Mouse (Mus musculus) testis, adult 2 months (tissue): Measurements from ENCODE around the gene Olfr1199. TPM values are rescaled to one million over a fixed set of nuclear protein-coding genes. Genes with fewer than 3 reads are reported as not detected.

Experiments used
- H3K27ac ChIP-seq: fragments of 200-500 bp; 2 replicates; pipeline ENCODE4 v1.5.1; 2012; ENCODE audit warnings: low read depth, low read length; ENCODE audit not compliant: control insufficient read depth, insufficient read depth
- H3K27me3 ChIP-seq: fragments of 200-500 bp; 2 replicates; pipeline ENCODE4 v1.6.1; 2012; ENCODE audit warnings: mild to moderate bottlenecking, low read length, moderate library complexity; ENCODE audit not compliant: control insufficient read depth, insufficient read depth
- H3K36me3 ChIP-seq: fragments of 200-500 bp; 2 replicates; pipeline ENCODE4 v1.6.1; 2012; ENCODE audit warnings: mild to moderate bottlenecking, low read length; ENCODE audit not compliant: control insufficient read depth, insufficient read depth
- H3K4me1 ChIP-seq: fragments of 200-500 bp; 2 replicates; pipeline ENCODE4 v1.6.1; 2012; ENCODE audit warnings: low read length; ENCODE audit not compliant: control insufficient read depth, insufficient read depth
- H3K4me3 ChIP-seq: fragments of 200-500 bp; 2 replicates; pipeline ENCODE4 v1.5.1; 2012; ENCODE audit warnings: low read depth, mild to moderate bottlenecking, low read length, moderate library complexity, mixed read lengths; ENCODE audit not compliant: control insufficient read depth
- CTCF ChIP-seq: fragments of 200-500 bp; IDR thresholded peaks from 2 replicates; pipeline ENCODE4 v1.5.1; 2012; ENCODE audit warnings: low read depth, mild to moderate bottlenecking, inconsistent platforms, low read length, moderate library complexity; ENCODE audit not compliant: control insufficient read depth, insufficient read depth, insufficient replicate concordance
- POLR2A ChIP-seq: fragments of 200-500 bp; IDR thresholded peaks from 2 replicates; pipeline ENCODE4 v1.6.1; 2012; ENCODE audit warnings: low read depth, mild to moderate bottlenecking, inconsistent platforms, low read length, moderate library complexity; ENCODE audit not compliant: control insufficient read depth
- polyA plus RNA-seq: library from polyadenylated mRNA; depleted of rRNA; stranded (reverse); fragments of >200 nt; gene quantifications from 2 replicates; pipeline ENCODE4 v1.2.3, GENCODE M21; 2012; rRNA removed

The Olfr1199 gene
- polyA plus RNA-seq, result not detected in 2 replicates

DNA sequence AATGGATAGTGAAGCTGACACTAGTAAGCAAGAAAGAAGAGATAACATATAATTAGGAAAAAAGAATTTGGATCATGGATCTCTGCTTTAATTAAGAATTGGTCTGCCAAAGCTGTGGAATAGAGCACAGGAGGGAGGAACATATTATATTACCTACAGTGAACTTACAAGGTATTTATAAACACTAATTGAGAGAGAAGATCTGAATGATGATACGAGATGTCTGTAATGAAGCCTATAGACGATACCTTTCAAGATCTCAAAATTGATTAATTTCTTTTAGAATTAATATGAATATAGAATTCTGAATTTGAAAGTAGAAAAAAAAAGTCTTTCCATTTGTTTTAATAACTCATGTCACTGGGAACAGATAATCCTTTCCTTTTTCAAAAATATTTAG, at the start of gene Olfr1199:
Gene Olfr1199, minus strand, starts transcription at position 101 of the 400 bp plus-strand sequence.
- H3K4me1 ChIP-seq, result no peaks in the 10 kb centered on the region
- TF ChIP-seq CTCF, result no peak
- TF ChIP-seq POLR2A, result no peak

DNA sequence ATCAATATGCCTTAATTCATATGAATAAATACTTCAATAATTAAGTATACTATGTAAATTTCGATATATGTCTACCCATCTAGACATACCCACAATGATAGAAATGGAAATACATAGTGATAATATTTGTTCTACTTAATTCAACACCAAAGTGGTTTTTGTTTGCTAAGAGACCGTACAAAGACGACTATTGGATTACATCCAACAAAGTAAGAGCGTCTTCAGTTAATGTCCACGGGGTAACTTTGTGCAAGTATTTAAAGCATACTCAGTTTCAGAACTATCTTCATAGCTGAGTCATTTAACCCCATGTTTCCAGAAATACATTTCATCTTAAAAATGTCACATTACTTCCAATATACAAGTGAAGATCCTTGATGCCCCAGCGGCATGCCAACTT, 32.5 kb upstream of the Olfr1199 start, which contains the start of gene Olfr1201:
Gene Olfr1201, plus strand, starts transcription at position 301 of the 400 bp plus-strand sequence.
- Histone ChIP-seq H3K36me3 (no peaks in the 10 kb centered on the region), H3K4me3 (no peak within 1 kb of the TSS), H3K27me3 (no peaks in the 10 kb centered on the region), H3K4me1 (no peaks in the 10 kb centered on the region), H3K27ac (no peak within 1 kb of the TSS)
- TF ChIP-seq POLR2A (no peak), CTCF (no peak)

More for the DNA sequence above, at the start of gene Olfr1199:
- Histone ChIP-seq H3K4me3 (no peak within 1 kb of the TSS), H3K27me3 (no peaks in the 10 kb centered on the region), H3K36me3 (no peaks in the 10 kb centered on the region), H3K27ac (no peak within 1 kb of the TSS)

DNA sequence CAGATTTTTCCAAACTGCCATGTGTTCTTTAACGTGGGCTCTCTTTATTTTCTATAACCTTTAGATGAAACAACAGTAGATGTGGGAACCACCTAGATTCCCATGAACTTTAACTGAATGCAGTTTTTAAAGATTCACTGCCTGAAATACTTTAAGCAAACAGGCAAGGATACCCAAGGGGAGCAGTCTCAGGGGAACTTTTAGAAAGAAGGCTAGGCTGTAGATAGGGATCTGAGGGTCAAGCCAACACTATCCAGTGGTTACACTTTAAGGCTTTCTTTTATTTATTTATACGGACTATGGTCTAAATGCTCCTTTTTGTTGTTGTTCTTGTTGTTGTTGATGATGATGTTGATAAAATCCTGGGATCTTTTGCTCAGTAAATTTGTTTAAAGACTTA, 10.1 kb upstream of the Olfr1199 start, which contains the start of gene Olfr1200:
Gene Olfr1200, minus strand, starts transcription at position 101 of the 400 bp plus-strand sequence.
- H3K27me3 ChIP-seq, result no peaks in the 10 kb centered on the region
- H3K4me3 ChIP-seq, result no peak within 1 kb of the TSS
- H3K4me1 ChIP-seq, result no peaks in the 10 kb centered on the region
- no peak within 1 kb of the TSS for H3K27ac ChIP-seq
- H3K36me3 ChIP-seq, result no peaks in the 10 kb centered on the region
- TF ChIP-seq CTCF (no peak), POLR2A (no peak)

DNA sequence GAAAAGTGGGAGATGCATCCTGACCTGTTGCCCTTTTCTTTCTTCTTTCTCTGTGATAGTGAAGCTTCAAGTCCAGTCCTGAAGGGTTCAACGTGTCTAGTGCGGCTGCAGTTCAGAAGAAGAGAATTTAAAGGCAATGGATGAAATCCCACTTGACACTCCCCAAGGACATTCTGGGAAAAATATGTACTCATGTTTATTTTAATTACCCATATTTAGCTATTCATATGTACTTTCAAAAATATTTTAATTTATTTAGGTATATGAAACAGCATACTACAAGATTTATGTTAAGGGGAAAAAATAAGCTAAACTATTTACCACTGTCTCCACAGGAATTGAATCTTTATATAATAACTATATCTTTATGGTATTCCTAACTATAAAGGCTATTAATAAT, 9.0 kb downstream of the Olfr1199 start, which contains the start of gene Olfr1198:
Gene Olfr1198, minus strand, starts transcription at position 101 of the 400 bp plus-strand sequence.
- TF ChIP-seq CTCF, result no peak
- TF ChIP-seq POLR2A, result no peak
- no peak within 1 kb of the TSS for H3K27ac ChIP-seq
- H3K36me3 ChIP-seq, result no peaks in the 10 kb centered on the region
- no peak within 1 kb of the TSS for H3K4me3 ChIP-seq
- no peaks in the 10 kb centered on the region for H3K4me1 ChIP-seq
- no peaks in the 10 kb centered on the region for H3K27me3 ChIP-seq

DNA sequence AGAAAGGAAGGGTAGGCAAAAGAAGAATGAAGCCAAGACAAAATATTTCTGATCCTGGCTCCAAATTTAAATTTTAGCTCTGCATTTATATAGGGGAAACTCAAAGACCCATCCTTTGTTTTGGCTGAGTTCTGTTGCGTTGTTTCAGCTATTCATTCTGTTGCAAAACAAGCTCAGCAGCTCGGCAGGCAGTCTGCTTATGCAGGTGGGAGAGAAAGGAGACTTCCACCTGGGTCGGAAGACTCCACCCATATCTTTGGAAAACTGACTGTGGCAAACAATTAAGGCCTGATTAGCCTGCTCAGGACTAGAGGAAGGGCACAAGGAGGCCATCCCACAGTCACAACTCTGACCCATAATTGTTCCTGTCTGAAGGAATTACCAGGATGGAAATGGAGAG, 16.9 kb downstream of the Olfr1199 start:
- no peak for TF ChIP-seq POLR2A
- TF ChIP-seq CTCF, result no peak
- no peaks in the 10 kb centered on the region for H3K27me3 ChIP-seq
- no peaks in the 10 kb centered on the region for H3K36me3 ChIP-seq
- no peak overlapping the region for H3K27ac ChIP-seq
- no peak overlapping the region for H3K4me3 ChIP-seq
- H3K4me1 ChIP-seq, result no peaks in the 10 kb centered on the region

DNA sequence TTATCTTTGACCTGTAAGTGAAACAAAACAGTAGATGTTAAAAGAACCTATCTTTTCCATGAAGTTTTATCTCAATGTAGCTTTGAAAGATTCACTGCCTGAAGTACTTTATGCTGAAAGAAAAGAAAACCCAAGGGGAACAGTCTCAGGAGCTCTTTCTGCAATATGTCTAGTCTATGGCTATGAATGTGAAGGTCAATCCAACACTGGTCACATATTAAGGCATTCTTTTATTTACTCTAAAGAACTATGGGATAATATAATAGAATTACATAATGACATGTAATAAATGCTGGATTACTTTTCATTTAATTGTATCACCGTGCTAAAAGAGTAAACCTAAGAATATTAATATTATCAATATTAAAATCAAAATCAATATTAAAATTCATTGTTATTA, 28.0 kb downstream of the Olfr1199 start, which contains the start of gene Olfr1197:
Gene Olfr1197, minus strand, starts transcription at position 101 of the 400 bp plus-strand sequence.
- no peaks in the 10 kb centered on the region for H3K36me3 ChIP-seq
- H3K4me1 ChIP-seq, result no peaks in the 10 kb centered on the region
- no peak for TF ChIP-seq CTCF
- TF ChIP-seq POLR2A, result no peak
- no peak within 1 kb of the TSS for H3K4me3 ChIP-seq
- no peak within 1 kb of the TSS for H3K27ac ChIP-seq
- no peaks in the 10 kb centered on the region for H3K27me3 ChIP-seq

DNA sequence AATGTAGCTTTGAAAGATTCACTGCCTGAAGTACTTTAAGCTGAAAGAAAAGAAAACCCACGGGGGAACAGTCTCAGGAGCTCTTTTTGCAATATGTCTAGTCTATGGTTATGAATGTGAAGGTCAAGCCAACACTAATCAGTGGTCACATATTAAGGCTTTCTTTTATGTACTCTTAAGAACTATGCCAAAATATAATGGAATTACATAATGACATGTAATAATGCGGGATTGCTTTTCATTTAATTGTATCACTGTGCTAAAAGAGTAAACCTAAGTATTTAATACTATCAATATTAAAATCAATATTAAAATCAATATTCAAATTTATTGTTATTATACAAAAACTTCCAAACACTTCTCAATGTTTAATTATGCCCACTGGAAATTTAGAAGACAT, 55.8 kb downstream of the Olfr1199 start, which contains the start of gene Olfr1196:
Gene Olfr1196, minus strand, starts transcription at position 101 of the 400 bp plus-strand sequence.
- no peak for TF ChIP-seq POLR2A
- Histone ChIP-seq H3K36me3 (no peaks in the 10 kb centered on the region), H3K27ac (no peak within 1 kb of the TSS), H3K4me3 (no peak within 1 kb of the TSS), H3K27me3 (no peaks in the 10 kb centered on the region), H3K4me1 (no peaks in the 10 kb centered on the region)

Other genes with a start within 250 kb of the Olfr1199 start
- gene Olfr1186, start 241.9 kb downstream of the Olfr1199 start, polyA plus RNA-seq, result not detected in 2 replicates
- gene Olfr1188, start 203.5 kb downstream of the Olfr1199 start, polyA plus RNA-seq, result not detected in 2 replicates
- not detected in 2 replicates for gene Olfr1189, start 174.0 kb downstream of the Olfr1199 start, polyA plus RNA-seq
- not detected in 2 replicates for gene Olfr1191-ps1, start 119.9 kb downstream of the Olfr1199 start, polyA plus RNA-seq
- gene Olfr1192-ps1, start 112.0 kb downstream of the Olfr1199 start, polyA plus RNA-seq, result 0.06 TPM in 1 of 2 replicates, not detected in the other
- gene Olfr1193, start 84.8 kb downstream of the Olfr1199 start, polyA plus RNA-seq, result not detected in 2 replicates
- not detected in 2 replicates for gene Olfr1195, start 71.3 kb downstream of the Olfr1199 start, polyA plus RNA-seq
- gene Olfr1196, start 55.9 kb downstream of the Olfr1199 start, polyA plus RNA-seq, result not detected in 2 replicates
- gene Olfr1197, start 28.1 kb downstream of the Olfr1199 start, polyA plus RNA-seq, result not detected in 2 replicates
- gene Olfr1198, start 9.1 kb downstream of the Olfr1199 start, polyA plus RNA-seq, result not detected in 2 replicates
- not detected in 2 replicates for gene Olfr1200, start 10.0 kb upstream of the Olfr1199 start, polyA plus RNA-seq
- not detected in 2 replicates for gene Olfr1201, start 32.6 kb upstream of the Olfr1199 start, polyA plus RNA-seq
- not detected in 2 replicates for gene Olfr1202, start 54.0 kb upstream of the Olfr1199 start, polyA plus RNA-seq
- not detected in 2 replicates for gene Olfr1205, start 69.3 kb upstream of the Olfr1199 start, polyA plus RNA-seq
- gene Olfr1204, start 88.8 kb upstream of the Olfr1199 start, polyA plus RNA-seq, result not detected in 2 replicates
- not detected in 2 replicates for gene Olfr1206, start 102.8 kb upstream of the Olfr1199 start, polyA plus RNA-seq
- gene Olfr1208, start 141.8 kb upstream of the Olfr1199 start, polyA plus RNA-seq, result not detected in 2 replicates
- not detected in 2 replicates for gene Olfr1209, start 154.7 kb upstream of the Olfr1199 start, polyA plus RNA-seq
- gene Olfr1211, start 177.6 kb upstream of the Olfr1199 start, polyA plus RNA-seq, result not detected in 2 replicates
- not detected in 2 replicates for gene Olfr1212, start 193.5 kb upstream of the Olfr1199 start, polyA plus RNA-seq
- not detected in 2 replicates for gene Gm13762, start 219.8 kb upstream of the Olfr1199 start, polyA plus RNA-seq
- gene Olfr1214, start 232.2 kb upstream of the Olfr1199 start, polyA plus RNA-seq, result not detected in 2 replicates
- not detected in 2 replicates for gene Olfr1215, start 246.5 kb upstream of the Olfr1199 start, polyA plus RNA-seq